Mouse (Mus musculus) embryonic facial prominence, embryonic 15.5 days (tissue): ENCODE measurements around the gene Igbp1b. TPM values are rescaled to one million over a fixed set of nuclear protein-coding genes. Genes with fewer than 3 reads are reported as not detected.

Experiments used
- ATAC-seq: fragments of 200-750 bp; cut with Nextera tagmentation; 2 replicates; pipeline ENCODE4 v1.8.0; 2017; ENCODE audit warnings: low read depth, moderate TSS enrichment; ENCODE audit not compliant: insufficient number of reproducible peaks, low FRiP score, low TSS enrichment
- H3K27ac ChIP-seq: fragments of 300-500 bp; sonication (generic); replicated peaks from 2 replicates; pipeline ENCODE4 v1.5.1; 2015; ENCODE audit warnings: mild to moderate bottlenecking, inconsistent platforms
- H3K27me3 ChIP-seq: fragments of 300-500 bp; sonication (generic); 2 replicates; pipeline ENCODE4 v1.6.1; 2015; ENCODE audit warnings: inconsistent platforms
- H3K36me3 ChIP-seq: fragments of 300-500 bp; sonication (generic); 2 replicates; pipeline ENCODE4 v1.6.1; 2015; ENCODE audit warnings: mild to moderate bottlenecking, inconsistent platforms
- H3K4me1 ChIP-seq: fragments of 300-500 bp; sonication (generic); 2 replicates; pipeline ENCODE4 v1.6.1; 2015; ENCODE audit warnings: inconsistent platforms
- H3K4me2 ChIP-seq: fragments of 300-500 bp; sonication (generic); replicated peaks from 2 replicates; pipeline ENCODE4 v1.6.1; 2015; ENCODE audit warnings: mild to moderate bottlenecking, inconsistent platforms
- H3K4me3 ChIP-seq: fragments of 300-500 bp; sonication (generic); replicated peaks from 2 replicates; pipeline ENCODE4 v1.5.1; 2015; ENCODE audit warnings: mild to moderate bottlenecking, inconsistent platforms
- H3K9ac ChIP-seq: fragments of 300-500 bp; sonication (generic); 2 replicates; pipeline ENCODE4 v1.6.1; 2015; ENCODE audit warnings: inconsistent platforms
- H3K9me3 ChIP-seq: fragments of 300-500 bp; sonication (generic); replicated peaks from 2 replicates; pipeline ENCODE4 v1.6.1; 2016; ENCODE audit warnings: inconsistent platforms
- WGBS: fragments of 180-500 bp; shearing (Covaris S2); methylation state at CpG from one replicate; pipeline ENCODE4 v1.1.7; 2015; 5-methylcytosine and 5-hydroxymethylcytosine counted together
- polyA plus RNA-seq: library from polyadenylated mRNA; unstranded; fragments of >200 nt; fragmentation: Nextera tagmentation; extraction: Ambion mirVana; gene quantifications from 2 replicates; pipeline ENCODE4 v1.2.1, GENCODE M21; 2015

The Igbp1b gene
- not detected in 2 replicates for polyA plus RNA-seq

DNA sequence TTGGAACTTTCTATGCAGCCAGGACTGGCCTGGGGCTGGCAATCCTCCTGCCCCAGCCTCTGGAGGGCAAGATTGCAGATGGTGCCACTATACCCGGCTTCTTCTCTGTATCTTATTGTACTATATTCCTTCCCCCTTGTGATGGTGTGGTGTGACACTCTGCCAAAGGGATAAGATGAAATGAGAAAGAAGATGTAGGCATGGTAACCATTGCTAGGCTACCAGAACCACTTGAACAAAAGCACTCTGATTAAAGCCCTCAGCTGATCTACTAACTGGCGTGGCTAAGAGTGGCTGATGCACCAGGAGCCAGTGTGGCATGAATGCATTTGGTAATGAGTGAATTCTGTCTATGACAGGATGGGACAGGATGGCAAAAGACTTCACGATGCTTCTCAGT lies at the start of gene Igbp1b:
Gene Igbp1b, minus strand, starts transcription at position 29 of the 400 bp plus-strand sequence.
- no peaks in the 10 kb centered on the region for H3K9me3 ChIP-seq
- H3K4me2 ChIP-seq = no peak within 1 kb of the TSS
- 82% methylated on average over 3 of the region's 3 CpGs for WGBS
- no peaks in the 10 kb centered on the region for H3K36me3 ChIP-seq
- no peaks in the 10 kb centered on the region for H3K4me1 ChIP-seq
- ATAC-seq = no peak
- no peak within 1 kb of the TSS for H3K9ac ChIP-seq
- H3K27ac ChIP-seq = no peak within 1 kb of the TSS
- H3K27me3 ChIP-seq = no peaks in the 10 kb centered on the region
- no peak within 1 kb of the TSS for H3K4me3 ChIP-seq

- Histone ChIP-seq H3K4me1 (no peaks in the 10 kb centered on the region), H3K9me3 (no peaks in the 10 kb centered on the region), H3K4me2 (no peak overlapping the region), H3K27ac (no peak overlapping the region), H3K9ac (no peak overlapping the region), H3K4me3 (no peak overlapping the region), H3K36me3 (no peaks in the 10 kb centered on the region), H3K27me3 (no peaks in the 10 kb centered on the region)
- ATAC-seq = no peak
Measured at GRCm38 (mm10) chr6:138682959-138683358, 24.6 kb upstream of the Igbp1b start.

DNA sequence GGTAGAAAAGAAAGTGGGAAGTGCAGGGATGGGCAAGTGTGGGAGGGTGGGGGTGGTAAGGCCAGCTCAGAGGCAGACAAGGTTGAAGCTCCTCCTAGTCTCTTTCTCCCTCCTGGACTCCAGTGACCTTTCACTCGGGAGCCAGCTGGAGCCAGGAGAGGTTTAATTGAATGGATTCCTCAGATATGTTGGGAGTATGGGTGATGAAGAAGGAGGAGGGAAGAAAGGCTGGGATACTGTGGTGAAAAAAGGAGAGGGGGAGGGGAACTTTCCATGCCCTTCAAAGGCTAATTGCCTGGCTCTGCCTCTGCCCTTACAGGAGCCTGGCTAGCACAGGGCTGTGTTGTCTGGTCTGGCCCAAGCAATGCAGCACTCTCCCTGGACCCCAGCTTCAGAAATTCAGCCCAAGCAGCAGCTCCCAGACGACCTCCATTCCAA lies 14.4 kb upstream of the Igbp1b start:
- no peaks in the 10 kb centered on the region for H3K4me1 ChIP-seq
- H3K27me3 ChIP-seq = no peaks in the 10 kb centered on the region
- H3K36me3 ChIP-seq = no peaks in the 10 kb centered on the region
- 7% methylated on average over 2 of the region's 2 CpGs for WGBS
- no peak overlapping the region for H3K9ac ChIP-seq
- H3K4me2 ChIP-seq = no peak overlapping the region
- no peak overlapping the region for H3K4me3 ChIP-seq
- H3K9me3 ChIP-seq = no peaks in the 10 kb centered on the region
- no peak overlapping the region for H3K27ac ChIP-seq
- ATAC-seq = no peak

DNA sequence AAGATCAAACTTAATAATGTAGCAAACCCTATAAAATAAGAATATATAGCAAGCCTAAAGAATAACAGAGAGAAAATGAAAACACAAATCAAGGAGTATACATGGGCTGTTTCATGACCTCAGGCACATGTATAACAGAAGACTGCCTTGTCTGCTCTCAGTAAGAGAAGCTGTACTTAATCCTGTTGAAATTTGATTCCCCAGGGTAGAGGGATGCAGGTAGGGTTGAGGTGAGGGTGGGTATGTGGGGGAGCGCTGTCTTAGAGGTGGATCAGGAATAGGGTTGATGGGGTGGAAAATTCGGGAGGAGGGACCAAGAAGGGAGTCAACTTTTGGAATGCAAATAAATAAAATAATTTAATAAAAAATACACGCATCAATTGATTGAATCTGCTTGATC lies 7.1 kb upstream of the Igbp1b start:
- H3K36me3 ChIP-seq = no peaks in the 10 kb centered on the region
- ATAC-seq = no peak
- H3K9me3 ChIP-seq = no peaks in the 10 kb centered on the region
- no peak overlapping the region for H3K4me3 ChIP-seq
- no peak overlapping the region for H3K4me2 ChIP-seq
- no peak overlapping the region for H3K27ac ChIP-seq
- no peaks in the 10 kb centered on the region for H3K27me3 ChIP-seq
- H3K9ac ChIP-seq = no peak overlapping the region
- no peaks in the 10 kb centered on the region for H3K4me1 ChIP-seq
- 42% methylated on average over 3 of the region's 3 CpGs for WGBS

DNA sequence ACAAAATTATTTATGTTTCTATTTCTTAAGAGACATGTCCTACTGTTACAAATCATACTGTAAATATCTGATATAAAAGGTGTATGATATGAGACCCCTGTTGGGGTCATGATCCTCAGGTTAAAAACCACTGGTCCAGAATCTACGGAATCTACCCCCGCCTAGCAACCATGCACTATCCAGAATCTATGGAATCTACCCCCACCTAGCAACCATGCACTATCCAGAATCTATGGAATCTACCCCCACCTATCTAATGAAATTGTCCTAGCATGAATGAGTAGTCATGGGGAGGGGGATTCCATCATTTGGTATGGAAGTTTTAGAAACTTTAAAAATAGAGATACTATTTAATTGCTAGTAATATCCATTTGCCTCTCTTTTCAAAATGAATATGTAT lies 12.7 kb downstream of the Igbp1b start:
- H3K4me3 ChIP-seq = no peak overlapping the region
- no peak for ATAC-seq
- H3K27ac ChIP-seq = no peak overlapping the region
- no peak overlapping the region for H3K4me2 ChIP-seq
- no peaks in the 10 kb centered on the region for H3K27me3 ChIP-seq
- no peaks in the 10 kb centered on the region for H3K4me1 ChIP-seq
- no peak overlapping the region for H3K9ac ChIP-seq
- no peaks in the 10 kb centered on the region for H3K9me3 ChIP-seq
- 81% methylated on average over 2 of the region's 2 CpGs for WGBS
- H3K36me3 ChIP-seq = no peaks in the 10 kb centered on the region

GRCm38 (mm10) chr6:138639351-138639750 lies 19.0 kb downstream of the Igbp1b start:
- Histone ChIP-seq H3K9ac (no peak overlapping the region), H3K27me3 (no peaks in the 10 kb centered on the region), H3K36me3 (no peaks in the 10 kb centered on the region), H3K4me1 (no peaks in the 10 kb centered on the region), H3K27ac (no peak overlapping the region), H3K4me2 (no peak overlapping the region), H3K9me3 (no peaks in the 10 kb centered on the region), H3K4me3 (no peak overlapping the region)
- 63% methylated on average over 4 of the region's 4 CpGs for WGBS
- ATAC-seq = no peak

DNA sequence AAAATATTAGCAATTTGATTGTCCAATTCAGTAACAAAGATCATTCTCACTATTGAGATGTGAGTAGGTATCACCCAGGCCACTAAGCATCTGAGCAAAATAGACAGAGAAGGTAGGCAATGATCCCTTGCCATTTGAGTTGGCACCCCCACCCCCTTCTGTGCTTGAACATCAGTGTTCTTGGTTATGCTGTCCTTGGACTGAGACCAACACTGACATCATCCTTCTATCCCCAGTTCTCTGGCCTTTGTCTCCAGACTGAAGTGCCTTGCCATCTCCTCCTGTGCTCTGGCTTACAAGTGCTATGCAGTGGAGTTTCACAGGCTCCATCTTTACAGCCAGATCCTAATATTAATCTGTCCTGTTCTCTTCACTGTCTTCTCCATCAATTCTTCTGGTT lies 37.6 kb downstream of the Igbp1b start:
- no peaks in the 10 kb centered on the region for H3K36me3 ChIP-seq

GRCm38 (mm10) chr6:138618396-138618795 lies 39.9 kb downstream of the Igbp1b start:
- Histone ChIP-seq H3K27ac (no peak overlapping the region), H3K36me3 (no peaks in the 10 kb centered on the region), H3K4me3 (no peak overlapping the region), H3K4me2 (no peak overlapping the region), H3K4me1 (no peaks in the 10 kb centered on the region), H3K9me3 (no peaks in the 10 kb centered on the region), H3K27me3 (no peaks in the 10 kb centered on the region), H3K9ac (no peak overlapping the region)
- no peak for ATAC-seq
- 91% methylated on average over 3 of the region's 3 CpGs for WGBS

More for the DNA sequence above, 37.6 kb downstream of the Igbp1b start:
- no peaks in the 10 kb centered on the region for H3K4me1 ChIP-seq
- no peak for ATAC-seq
- H3K27ac ChIP-seq = no peak overlapping the region
- H3K27me3 ChIP-seq = no peaks in the 10 kb centered on the region
- H3K4me3 ChIP-seq = no peak overlapping the region
- no peaks in the 10 kb centered on the region for H3K9me3 ChIP-seq
- no peak overlapping the region for H3K9ac ChIP-seq
- no peak overlapping the region for H3K4me2 ChIP-seq

Other genes starting within 250 kb of the Igbp1b start
- 2.5 and 2.8 TPM in 2 replicates for gene Lmo3, start 76.6 kb downstream of the Igbp1b start, polyA plus RNA-seq